Mouse (Mus musculus) heart, adult 9 months (tissue): Measurements from ENCODE around the gene Gm9857.

ENCODE experiments used
- DNase-seq, 2 experiments: peaks; one replicate each; pipeline ENCODE4 v3.0.0; 2022; ENCODE audit warnings: low spot score in 2 of 2

Gene Gm9857

GRCm38 (mm10) chr3:108940001-108940633 lies at the start of gene Gm9857:
Gm9857 (minus strand) TSS chr3:108940445.
- DNase-seq: no peak

GRCm38 (mm10) chr3:108987009-108987659 lies 46.9 kb upstream of the Gm9857 start:
- DNase-seq: no peak

GRCm38 (mm10) chr3:108986534-108986933 lies 46.3 kb upstream of the Gm9857 start:
- DNase-seq: no peak

GRCm38 (mm10) chr3:108983989-108984388 lies 43.7 kb upstream of the Gm9857 start:
- DNase-seq: no peak

GRCm38 (mm10) chr3:108981946-108982345 lies 41.7 kb upstream of the Gm9857 start:
- DNase-seq: no peak

GRCm38 (mm10) chr3:108977340-108978030 lies 37.2 kb upstream of the Gm9857 start:
- no peak for DNase-seq

GRCm38 (mm10) chr3:108974920-108975485 lies 34.8 kb upstream of the Gm9857 start:
- DNase-seq: no peak

- no peak for DNase-seq
Observed at GRCm38 (mm10) chr3:108973980-108974660, 33.9 kb upstream of the Gm9857 start.

- DNase-seq: no peak
Observed at GRCm38 (mm10) chr3:108966051-108966450, 25.8 kb upstream of the Gm9857 start.

GRCm38 (mm10) chr3:108964361-108965044 lies 24.3 kb upstream of the Gm9857 start:
- no peak for DNase-seq

GRCm38 (mm10) chr3:108963776-108964175 lies 23.5 kb upstream of the Gm9857 start:
- DNase-seq: no peak

- no peak for DNase-seq
Observed at GRCm38 (mm10) chr3:108963278-108963677, 23.0 kb upstream of the Gm9857 start.

GRCm38 (mm10) chr3:108961655-108962054 lies 21.4 kb upstream of the Gm9857 start:
- DNase-seq: no peak

GRCm38 (mm10) chr3:108961226-108961625 lies 21.0 kb upstream of the Gm9857 start:
- DNase-seq: no peak

GRCm38 (mm10) chr3:108959680-108960295 lies 19.5 kb upstream of the Gm9857 start:
- no peak for DNase-seq

GRCm38 (mm10) chr3:108957976-108958375 lies 17.7 kb upstream of the Gm9857 start:
- DNase-seq: no peak

GRCm38 (mm10) chr3:108940996-108941395 lies 751 bp upstream of the Gm9857 start:
- DNase-seq: no peak

GRCm38 (mm10) chr3:108939573-108939972 lies 672 bp downstream of the Gm9857 start, which contains the start of gene Henmt1:
Henmt1 (plus strand) TSS chr3:108939873.
- no peak for DNase-seq

- no peak for DNase-seq
Observed at GRCm38 (mm10) chr3:108938691-108939090, 1.6 kb downstream of the Gm9857 start.

GRCm38 (mm10) chr3:108933557-108933956 lies 6.7 kb downstream of the Gm9857 start:
- DNase-seq: no peak

- DNase-seq: no peak
Observed at GRCm38 (mm10) chr3:108926308-108926707, 13.9 kb downstream of the Gm9857 start.
